Mouse (Mus musculus) C2C12 (cell line): ENCODE measurements around the gene Slitrk3.

Experiments
- CEBPB ChIP-seq: IDR thresholded peaks from one replicate; pipeline ENCODE4 v1.6.1; 2011; ENCODE audit warnings: low read depth, mild to moderate bottlenecking, control low read depth, moderate library complexity
- CTCF ChIP-seq: IDR thresholded peaks from one replicate; pipeline ENCODE4 v1.5.1; 2011; ENCODE audit not compliant: control insufficient read depth, insufficient read depth, insufficient read length
- MAX ChIP-seq: IDR thresholded peaks from one replicate; pipeline ENCODE4 v1.6.1; 2011; ENCODE audit warnings: mild to moderate bottlenecking, control low read depth
- USF1 ChIP-seq: IDR thresholded peaks from one replicate; pipeline ENCODE4 v1.6.1; 2011; ENCODE audit warnings: low read depth, mild to moderate bottlenecking, control low read depth, moderate library complexity

- TF ChIP-seq CTCF (no peak), MAX (no peak), CEBPB (no peak), USF1 (no peak)
These were observed 2.1 kb downstream of the Slitrk3 start for GRCm38 (mm10) chr3:73055399-73056043.
